Mouse (Mus musculus): Measurements from ENCODE around the gene Mpzl2. TPM values are rescaled to one million over a fixed set of nuclear protein-coding genes. Genes with fewer than 3 reads are reported as not detected.

Mpzl2 gene
- polyA plus RNA-seq, 1 experiment from 2014 or later = 1.8 TPM

GRCm38 (mm10) chr9:45095149-45095937, 55.7 kb downstream of the Mpzl2 start:
- Histone ChIP-seq H3K4me3 (no peak overlapping the region), H3K9me3 (no peaks in the 10 kb centered on the region), H3K9ac (no peak overlapping the region), H3K27me3 (replicated peaks) (no peaks in the 10 kb centered on the region), H3K4me2 (replicated peaks) (no peak overlapping the region), H3K4me1 (no peaks in the 10 kb centered on the region), H3K27ac (no peak overlapping the region), H3K36me3 (no peaks in the 10 kb centered on the region)
- WGBS = 85% methylated on average over 6 of the region's 6 CpGs
- ATAC-seq (ENCODE audit: low FRiP score, low read depth) = no peak

- no peaks in the 10 kb centered on the region for H3K9me3 ChIP-seq
- no peak overlapping the region for H3K27ac ChIP-seq
- H3K27me3 ChIP-seq (replicated peaks) = no peaks in the 10 kb centered on the region
- WGBS = 85% methylated on average over 5 of the region's 5 CpGs
- H3K9ac ChIP-seq = no peak overlapping the region
- no peak overlapping the region for H3K4me3 ChIP-seq
- no peak for ATAC-seq (ENCODE audit: low FRiP score, low read depth)
- H3K36me3 ChIP-seq = no peaks in the 10 kb centered on the region
- no peaks in the 10 kb centered on the region for H3K4me1 ChIP-seq
- H3K4me2 ChIP-seq (replicated peaks) = no peak overlapping the region
These were observed 58.3 kb downstream of the Mpzl2 start for GRCm38 (mm10) chr9:45097877-45098276.

DNA sequence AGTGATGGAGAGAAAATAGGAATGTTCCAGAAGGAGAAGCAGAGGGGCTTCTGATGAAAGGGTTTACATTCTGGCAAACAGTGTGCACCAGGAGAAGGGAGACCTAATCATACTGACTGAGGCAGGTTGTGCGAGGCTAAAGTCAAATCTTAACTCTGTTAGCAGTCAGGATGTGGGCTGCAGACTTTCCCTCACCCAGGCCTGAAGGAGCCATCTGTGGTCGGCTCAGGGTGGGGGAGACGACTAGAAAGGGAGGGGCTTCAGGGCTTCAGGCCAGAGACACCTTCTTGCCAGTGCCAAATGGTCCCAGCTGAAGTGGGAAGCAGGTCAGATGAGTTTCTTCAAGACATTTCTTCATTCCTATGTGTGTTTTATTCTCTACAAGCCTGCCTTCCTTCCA, 58.8 kb downstream of the Mpzl2 start:
- Histone ChIP-seq H3K27ac (no peak overlapping the region), H3K27me3 (replicated peaks) (no peaks in the 10 kb centered on the region), H3K4me2 (replicated peaks) (no peak overlapping the region), H3K4me3 (no peak overlapping the region), H3K4me1 (no peaks in the 10 kb centered on the region), H3K9ac (no peak overlapping the region), H3K36me3 (no peaks in the 10 kb centered on the region), H3K9me3 (no peaks in the 10 kb centered on the region)
- no peak for ATAC-seq (ENCODE audit: low FRiP score, low read depth)
- 56% methylated on average over 3 of the region's 3 CpGs for WGBS

- no peaks in the 10 kb centered on the region for H3K9me3 ChIP-seq
- no peaks in the 10 kb centered on the region for H3K4me1 ChIP-seq
- H3K4me3 ChIP-seq = no peak overlapping the region
- ATAC-seq (ENCODE audit: low FRiP score, low read depth) = no peak
- no peaks in the 10 kb centered on the region for H3K27me3 ChIP-seq (replicated peaks)
- whole genome bisulfite sequencing = 81% methylated on average over 1 of the region's 1 CpGs
- no peak overlapping the region for H3K4me2 ChIP-seq (replicated peaks)
- no peak overlapping the region for H3K27ac ChIP-seq
- no peaks in the 10 kb centered on the region for H3K36me3 ChIP-seq
- H3K9ac ChIP-seq = no peak overlapping the region
These were observed 62.9 kb downstream of the Mpzl2 start for GRCm38 (mm10) chr9:45102528-45102927.

DNA sequence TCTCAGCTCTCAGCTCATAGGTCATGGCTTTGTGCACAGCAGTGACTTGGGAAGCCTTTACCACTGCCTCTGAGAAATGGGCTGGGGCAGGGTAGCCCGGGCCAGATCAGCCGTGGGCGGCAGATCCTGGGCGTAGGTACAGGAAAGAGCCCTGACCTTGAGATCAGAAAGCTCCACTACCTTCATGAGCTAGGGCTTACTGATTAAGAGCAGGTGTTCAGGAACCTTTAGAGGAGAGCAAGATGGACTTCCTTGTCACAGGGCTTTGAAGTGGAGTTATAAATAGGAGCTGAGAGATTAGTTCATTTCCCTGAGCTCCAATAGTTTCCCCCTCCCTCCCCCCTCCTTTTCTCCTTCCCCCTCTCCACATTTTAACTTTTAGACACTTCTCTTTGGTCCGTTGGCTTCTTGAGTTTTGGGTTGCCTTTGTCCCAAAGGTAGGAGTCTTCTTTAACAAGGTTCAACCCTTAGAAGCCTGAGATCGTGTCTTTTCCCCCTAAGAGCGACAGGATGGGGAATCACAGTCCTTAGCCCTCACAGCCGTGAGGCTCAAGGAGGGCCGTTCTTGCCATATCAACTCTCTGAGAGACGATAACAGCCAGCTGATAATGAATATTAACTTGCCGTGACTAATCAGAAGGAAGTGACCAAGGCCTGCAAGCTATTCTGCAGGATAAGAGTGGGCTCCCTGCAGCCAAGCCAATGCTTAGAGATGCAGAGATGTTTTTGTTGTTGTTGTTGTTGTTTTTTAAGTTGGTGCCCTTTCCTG, 63.8 kb downstream of the Mpzl2 start:
- Histone ChIP-seq H3K36me3 (no peaks in the 10 kb centered on the region), H3K27me3 (replicated peaks) (no peaks in the 10 kb centered on the region), H3K9ac (no peak overlapping the region), H3K4me3 (no peak overlapping the region), H3K4me2 (replicated peaks) (no peak overlapping the region), H3K4me1 (no peaks in the 10 kb centered on the region), H3K27ac (no peak overlapping the region), H3K9me3 (no peaks in the 10 kb centered on the region)
- ATAC-seq (ENCODE audit: low FRiP score, low read depth) = no peak
- WGBS = 70% methylated on average over 11 of the region's 11 CpGs

Other genes with a start within 250 kb of the Mpzl2 start
- gene Tmem25, start 240.5 kb upstream of the Mpzl2 start, polyA plus RNA-seq (2016; fragmentation: Nextera tagmentation; extraction: Ambion mirVana) = 8.0 and 9.0 TPM in 2 replicates
- gene Ttc36, start 236.7 kb upstream of the Mpzl2 start, polyA plus RNA-seq (2016; fragmentation: Nextera tagmentation; extraction: Ambion mirVana) = 0.28 TPM in 1 of 2 replicates, not detected in the other
- 25.3 and 29.6 TPM in 2 replicates for gene Kmt2a, start 158.5 kb upstream of the Mpzl2 start, polyA plus RNA-seq (2016; fragmentation: Nextera tagmentation; extraction: Ambion mirVana)
- gene Atp5l, start 119.1 kb upstream of the Mpzl2 start, polyA plus RNA-seq (2016; fragmentation: Nextera tagmentation; extraction: Ambion mirVana) = 602 and 611 TPM in 2 replicates
- gene Ube4a, start 74.2 kb upstream of the Mpzl2 start, polyA plus RNA-seq (2016; fragmentation: Nextera tagmentation; extraction: Ambion mirVana) = 34.0 and 34.3 TPM in 2 replicates
- gene Cd3g, start 59.4 kb upstream of the Mpzl2 start, polyA plus RNA-seq (2016; fragmentation: Nextera tagmentation; extraction: Ambion mirVana) = 0.25 TPM in 1 of 2 replicates, not detected in the other
- gene Cd3d, start 58.0 kb upstream of the Mpzl2 start, polyA plus RNA-seq (2016; fragmentation: Nextera tagmentation; extraction: Ambion mirVana) = not detected in 2 replicates
- gene Cd3e, start 30.2 kb upstream of the Mpzl2 start, polyA plus RNA-seq (2016; fragmentation: Nextera tagmentation; extraction: Ambion mirVana) = not detected in 2 replicates
- 1.9 and 2.2 TPM in 2 replicates for gene Mpzl3, start 15.4 kb downstream of the Mpzl2 start, polyA plus RNA-seq (2016; fragmentation: Nextera tagmentation; extraction: Ambion mirVana)
- gene Jaml, start 39.4 kb downstream of the Mpzl2 start, polyA plus RNA-seq (2016; fragmentation: Nextera tagmentation; extraction: Ambion mirVana) = 0.10 and 0.49 TPM in 2 replicates
- gene Scn2b, start 78.0 kb downstream of the Mpzl2 start, polyA plus RNA-seq (2016; fragmentation: Nextera tagmentation; extraction: Ambion mirVana) = 4.2 and 4.8 TPM in 2 replicates
- gene Scn4b, start 98.6 kb downstream of the Mpzl2 start, polyA plus RNA-seq (2016; fragmentation: Nextera tagmentation; extraction: Ambion mirVana) = 0.18 and 0.27 TPM in 2 replicates
- gene BC049352, start 142.2 kb downstream of the Mpzl2 start, polyA plus RNA-seq (2016; fragmentation: Nextera tagmentation; extraction: Ambion mirVana) = not detected in 2 replicates
- 0.08 TPM in 1 of 2 replicates, not detected in the other for gene Tmprss4, start 164.3 kb downstream of the Mpzl2 start, polyA plus RNA-seq (2016; fragmentation: Nextera tagmentation; extraction: Ambion mirVana)
- gene Il10ra, start 229.3 kb downstream of the Mpzl2 start, polyA plus RNA-seq (2016; fragmentation: Nextera tagmentation; extraction: Ambion mirVana) = 0.72 and 1.2 TPM in 2 replicates

Measured in neural tube, embryonic 12.5 days (tissue).